Mouse (Mus musculus) gastrocnemius, postnatal 25 days (tissue): ENCODE measurements around the gene F13b. TPM values are rescaled to one million over a fixed set of nuclear protein-coding genes. Genes with fewer than 3 reads are reported as not detected.

ENCODE experiments used
- DNase-seq: peaks from one replicate; pipeline ENCODE4 v3.0.0; 2022
- long read RNA-seq, 2 experiments: library from polyadenylated mRNA; stranded (forward); transcript quantifications; one replicate each; pipeline ENCODE4 v2.0.0; 2021
- total RNA-seq, 2 experiments: library from RNA; stranded (reverse); gene quantifications; 1 replicate in 1 of 2; 2 replicates in 1 of 2; pipeline ENCODE4 v1.2.3; 2021

F13b gene
- not detected for total RNA-seq
- long read RNA-seq, experiment 1 = 0 reads
- long read RNA-seq, experiment 2 = 0 reads

DNA sequence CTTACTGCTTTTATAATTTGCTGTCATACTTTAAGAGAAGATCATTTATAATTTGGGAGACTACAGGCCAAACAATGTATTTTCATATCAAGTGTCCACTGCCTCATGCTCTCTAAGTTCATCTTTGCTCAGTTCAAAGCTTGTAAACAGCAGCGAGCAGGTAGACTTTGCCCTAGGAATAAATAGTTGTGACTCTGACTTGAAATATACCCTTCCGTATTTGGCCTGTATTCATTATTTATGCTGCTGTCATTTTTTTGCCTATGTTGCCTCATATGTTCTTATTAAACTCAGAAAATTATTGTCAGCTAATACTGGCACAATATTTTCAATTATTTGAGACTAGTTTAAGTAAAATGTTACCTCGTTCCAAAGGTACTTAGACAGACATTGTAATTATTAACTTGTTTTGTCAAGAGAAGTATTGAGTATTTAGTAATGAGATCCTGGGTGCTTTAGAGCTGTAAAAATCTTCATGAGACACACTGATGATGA is at the start of gene F13b:
Gene F13b, plus strand, starts transcription at position 445 of the 495 bp plus-strand sequence.
- DNase-seq = no peak

DNA sequence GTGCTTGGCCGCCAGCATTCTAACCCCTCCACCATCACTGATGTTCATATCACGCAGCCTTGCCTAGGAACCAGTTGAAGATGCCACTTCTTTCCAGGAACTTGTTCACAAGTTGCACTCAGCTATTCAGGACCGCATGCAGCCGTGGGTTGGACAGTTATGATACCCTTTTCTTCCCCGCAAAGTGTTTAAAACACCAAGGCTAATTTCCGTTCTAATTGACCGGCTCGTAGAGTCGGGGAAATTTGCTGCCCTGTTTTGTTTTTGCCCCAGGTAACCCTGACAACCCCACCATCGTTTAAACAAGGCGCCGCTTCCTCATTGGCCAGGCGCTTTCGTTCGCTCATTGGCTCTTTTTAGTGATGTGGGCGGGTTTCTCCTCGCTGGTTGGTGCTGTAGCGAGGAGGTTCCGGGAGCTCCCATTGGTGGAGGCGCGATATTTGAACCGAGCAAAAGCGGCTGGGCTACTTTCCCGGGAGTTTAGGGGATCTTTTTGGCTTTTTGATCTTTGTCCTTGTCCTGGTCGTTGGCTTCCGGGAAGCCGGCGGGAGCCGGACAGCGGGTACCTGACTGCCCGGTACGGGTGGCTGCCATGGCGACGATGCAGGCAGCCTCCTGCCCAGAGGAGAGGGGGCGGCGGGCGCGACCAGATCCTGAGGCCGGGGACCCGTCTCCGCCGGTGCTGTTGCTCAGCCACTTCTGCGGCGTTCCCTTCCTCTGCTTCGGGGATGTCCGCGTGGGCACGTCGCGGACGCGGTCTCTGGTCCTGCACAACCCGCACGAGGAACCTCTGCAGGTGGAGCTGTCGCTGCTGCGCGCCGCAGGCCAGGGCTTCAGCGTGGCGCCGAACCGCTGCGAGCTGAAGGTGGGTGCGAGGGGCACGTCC is 46.9 kb upstream of the F13b start, which contains the start of gene Aspm:
Gene Aspm, plus strand, starts transcription at position 433 of the 886 bp plus-strand sequence.
- DNase-seq = peak; percentile 89

DNA sequence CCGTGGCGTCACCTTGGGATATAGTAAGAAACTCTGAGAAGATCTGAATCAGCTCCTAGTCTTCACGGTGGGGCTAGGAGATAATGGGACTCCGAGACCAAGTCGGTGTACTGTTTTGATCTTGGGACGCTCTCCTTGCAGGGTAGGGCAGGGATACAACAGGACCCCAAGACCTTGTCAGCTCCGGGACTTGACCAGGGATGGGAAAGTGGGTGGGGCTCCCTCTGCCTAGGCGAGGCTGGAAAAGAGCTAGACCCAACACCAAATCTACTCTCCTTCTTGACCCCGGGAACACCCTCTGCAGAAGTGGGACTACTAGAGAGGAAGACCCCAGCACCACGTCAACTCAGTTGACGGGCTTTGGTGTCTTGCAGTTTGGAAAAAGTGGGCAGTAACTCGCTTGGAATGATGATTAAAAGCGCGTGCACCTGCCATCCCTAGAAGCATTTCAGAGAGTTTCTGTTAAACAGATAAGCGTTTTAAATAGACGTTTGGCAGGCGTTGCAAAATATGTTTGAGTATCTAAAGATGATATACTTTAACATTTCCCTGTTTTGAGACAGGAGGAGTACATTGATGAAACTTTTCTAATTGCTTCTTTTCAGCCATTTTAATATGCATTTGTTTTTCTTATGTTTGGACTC is 46.2 kb upstream of the F13b start:
- no peak for DNase-seq

DNA sequence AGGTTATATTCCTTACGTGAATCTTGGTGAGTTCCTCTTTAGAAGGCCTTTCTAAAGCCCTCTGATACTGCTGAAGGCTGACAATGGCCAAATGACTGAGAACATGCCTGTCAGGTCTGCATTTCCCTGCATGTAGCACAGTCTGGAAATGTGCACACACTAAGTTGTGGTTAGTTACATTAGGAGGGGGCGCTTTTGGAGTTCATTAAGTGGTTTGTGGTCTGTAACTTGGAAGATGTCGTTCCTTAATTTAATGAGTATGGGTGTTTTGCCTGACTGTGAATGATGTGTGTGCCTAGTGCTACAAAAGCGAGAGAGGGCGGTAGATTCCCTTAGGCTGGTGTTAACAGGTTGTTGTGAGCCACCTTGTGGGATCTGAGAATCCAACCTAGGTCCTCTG is 40.7 kb upstream of the F13b start:
- no peak for DNase-seq

DNA sequence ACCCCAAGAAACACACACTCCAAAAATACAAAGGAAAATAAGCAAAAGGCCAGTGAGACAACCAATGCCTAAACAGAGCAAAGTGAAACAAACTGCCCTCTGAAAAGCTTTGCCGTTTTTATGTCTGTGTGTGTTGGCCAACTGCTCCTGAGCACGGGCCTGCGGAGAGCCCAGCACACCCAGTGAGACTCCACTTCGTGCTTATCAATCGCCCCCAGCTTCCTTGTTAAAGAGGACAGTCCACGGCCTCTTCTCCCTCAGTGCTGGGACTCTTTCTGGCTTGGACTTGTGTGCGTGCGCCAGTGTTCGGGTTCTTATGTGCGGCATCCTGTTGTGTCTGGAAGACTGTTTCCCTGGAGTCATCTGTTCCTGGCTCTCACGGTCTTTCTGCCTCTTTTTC is 35.6 kb upstream of the F13b start:
- no peak for DNase-seq

DNA sequence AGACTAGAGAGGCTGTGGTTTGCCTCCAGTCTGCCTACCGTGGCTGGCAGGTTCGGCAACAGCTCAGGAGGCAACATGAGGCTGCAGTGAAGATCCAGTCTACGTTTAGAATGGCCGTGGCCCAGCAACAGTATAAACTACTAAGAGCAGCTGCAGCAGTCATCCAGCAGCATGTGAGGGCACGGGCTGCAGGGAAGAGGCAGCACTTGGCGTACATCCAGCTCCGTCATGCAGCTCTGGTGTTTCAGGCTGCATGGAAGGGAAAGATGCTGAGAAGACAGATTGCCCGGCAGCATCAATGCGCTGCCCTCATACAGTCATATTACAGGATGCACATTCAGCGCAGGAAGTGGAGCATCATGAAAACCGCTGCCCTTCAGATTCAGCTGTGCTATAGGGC is 22.6 kb upstream of the F13b start:
- no peak for DNase-seq

DNA sequence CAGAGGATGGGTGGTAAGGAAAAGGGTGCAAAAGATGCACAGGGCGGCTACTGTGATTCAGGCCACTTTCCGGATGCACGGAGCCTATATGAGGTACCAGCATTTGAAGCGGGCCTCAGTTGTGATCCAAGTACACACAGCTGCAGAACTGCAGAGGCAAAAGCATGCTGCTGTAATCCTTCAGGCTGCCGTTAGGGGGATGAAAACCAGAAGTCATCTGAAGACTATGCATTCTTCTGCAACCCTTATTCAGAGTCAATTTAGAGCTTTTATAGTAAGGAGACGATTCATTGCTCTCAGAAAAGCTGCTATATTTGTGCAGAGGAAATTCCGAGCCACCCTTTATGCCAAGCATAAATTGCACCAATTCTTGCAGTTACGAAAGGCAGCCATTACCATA is 21.3 kb upstream of the F13b start:
- no peak for DNase-seq

DNA sequence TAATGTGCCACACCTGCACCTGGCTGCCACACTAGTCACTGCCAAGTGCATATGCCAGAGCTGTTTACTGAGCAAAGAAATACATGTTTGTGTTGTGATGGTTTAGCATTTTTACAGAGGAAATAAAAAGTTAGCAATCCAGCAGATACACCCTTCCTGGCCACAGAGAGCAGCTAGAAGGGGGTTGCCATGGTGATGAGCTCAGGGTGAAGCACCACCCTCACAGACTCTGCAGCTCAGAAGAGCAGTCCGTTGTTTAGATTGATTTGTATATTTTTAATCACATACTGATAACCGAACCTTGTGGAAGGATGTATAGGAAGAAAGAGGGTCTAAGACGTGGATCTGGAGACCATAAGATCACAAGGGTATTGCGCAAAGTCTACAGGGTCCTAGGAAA is 20.4 kb upstream of the F13b start:
- no peak for DNase-seq

DNA sequence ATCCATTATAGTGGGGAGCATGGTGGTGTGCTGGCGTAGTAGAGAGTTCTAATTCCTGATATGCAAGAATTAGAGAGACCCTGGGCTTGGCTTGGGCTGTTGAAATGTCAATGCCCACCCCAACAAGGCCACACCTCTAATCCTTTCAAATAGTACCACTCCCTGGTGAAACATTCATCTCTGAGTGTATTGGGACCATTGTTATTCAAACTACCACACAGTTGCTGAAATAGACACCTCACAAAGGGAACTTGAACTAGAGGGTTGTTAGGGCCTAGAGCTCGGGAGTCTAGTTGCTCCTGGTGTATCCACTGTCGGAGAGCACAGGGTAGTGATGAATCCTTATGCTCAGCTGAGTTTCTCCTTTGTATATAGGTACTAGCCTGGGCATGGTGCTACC is 6.9 kb upstream of the F13b start:
- no peak for DNase-seq

DNA sequence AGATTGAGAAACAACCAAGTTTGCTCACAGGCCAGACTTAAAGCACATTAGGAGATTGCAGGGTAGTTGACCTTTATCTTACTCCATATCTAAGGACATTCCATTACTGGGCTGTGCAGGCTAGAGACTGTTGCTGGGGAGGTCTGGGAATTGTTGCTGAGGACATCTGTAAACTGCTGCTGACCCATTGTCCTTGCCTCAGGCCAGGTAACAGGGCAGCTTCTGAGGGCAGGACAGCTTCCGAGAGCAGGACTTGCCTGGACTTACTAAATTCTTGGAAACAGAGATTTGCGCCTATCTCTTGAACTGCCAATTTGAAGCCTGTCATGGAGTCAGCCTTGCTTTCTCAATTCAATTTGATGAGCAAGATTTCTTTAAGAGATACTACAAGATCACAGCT is 6.1 kb upstream of the F13b start:
- no peak for DNase-seq

DNA sequence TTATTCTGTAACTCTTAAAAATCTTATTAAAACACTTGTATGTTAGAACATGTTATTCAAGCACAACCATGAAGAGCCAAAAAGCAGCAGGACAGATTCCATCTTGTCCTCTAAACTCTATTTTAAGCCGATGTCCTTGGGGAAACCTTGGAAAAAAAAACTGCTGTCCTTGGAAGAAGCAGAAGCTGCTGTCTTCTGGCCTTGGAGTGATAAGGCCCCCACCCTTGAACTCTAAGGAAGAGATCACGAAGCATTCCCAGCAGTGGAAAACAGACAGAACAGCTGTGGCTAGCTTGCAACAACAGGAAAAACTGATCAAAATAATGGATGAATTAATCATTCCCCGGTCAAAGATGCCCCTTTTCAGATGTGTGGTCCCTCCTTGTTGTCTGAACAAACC is 5.3 kb upstream of the F13b start:
- DNase-seq = no peak

DNA sequence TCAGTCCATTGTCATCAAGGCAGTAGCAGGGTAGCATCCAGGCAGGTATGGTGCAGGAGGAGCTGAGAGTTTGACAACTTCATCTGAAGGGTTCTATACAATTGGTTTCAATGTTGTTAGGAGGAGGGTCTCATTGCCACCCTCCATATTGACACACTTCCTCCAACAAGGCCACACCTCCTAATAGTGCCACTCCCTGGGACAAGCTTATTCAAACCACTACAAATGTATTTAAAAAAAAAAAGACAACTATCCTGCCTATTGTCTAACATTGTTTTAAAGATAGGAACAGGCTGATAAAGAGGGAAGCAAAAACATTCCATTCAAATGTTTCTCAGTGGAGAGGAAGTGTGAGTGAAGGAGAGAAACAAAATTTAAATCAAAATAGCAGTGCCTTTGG is 1.8 kb upstream of the F13b start:
- no peak for DNase-seq

DNA sequence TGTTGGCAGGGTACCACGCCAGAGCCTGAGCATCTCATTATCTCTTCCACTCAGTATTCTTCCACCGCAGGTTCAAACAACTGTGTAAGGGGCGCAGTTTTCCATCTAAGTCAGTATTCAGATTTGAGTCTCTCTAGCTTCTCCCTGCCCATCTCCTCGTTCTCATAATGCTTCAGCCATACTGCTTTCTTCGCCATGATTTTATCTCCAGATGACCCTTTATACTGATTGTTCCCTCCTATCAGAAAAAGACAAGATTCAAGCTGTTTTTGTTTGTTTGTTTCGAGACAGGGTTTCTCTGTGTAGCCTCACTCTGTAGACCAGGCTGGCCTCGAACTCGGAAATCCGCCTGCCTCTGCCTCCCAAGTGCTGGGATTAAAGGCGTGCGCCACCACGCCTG is 13.1 kb downstream of the F13b start:
- DNase-seq = no peak

DNA sequence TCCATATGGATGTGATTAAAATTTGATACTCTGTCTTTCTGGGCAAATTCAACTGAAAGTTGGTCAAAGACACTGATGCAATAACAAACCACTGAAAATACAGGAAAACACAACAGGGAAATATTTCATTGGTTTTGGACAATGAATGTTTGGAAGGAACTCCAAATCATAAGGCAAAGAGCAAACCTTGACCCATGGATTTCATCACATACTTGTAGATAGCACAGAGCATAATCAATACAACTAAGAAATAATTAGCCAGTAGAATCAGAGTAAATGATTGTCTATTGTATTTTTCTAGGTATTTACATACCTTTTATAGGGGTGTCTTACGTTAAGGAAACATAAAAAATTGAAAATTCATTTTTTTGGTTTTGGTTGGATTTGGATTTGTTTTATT is 47.0 kb downstream of the F13b start:
- no peak for DNase-seq

DNA sequence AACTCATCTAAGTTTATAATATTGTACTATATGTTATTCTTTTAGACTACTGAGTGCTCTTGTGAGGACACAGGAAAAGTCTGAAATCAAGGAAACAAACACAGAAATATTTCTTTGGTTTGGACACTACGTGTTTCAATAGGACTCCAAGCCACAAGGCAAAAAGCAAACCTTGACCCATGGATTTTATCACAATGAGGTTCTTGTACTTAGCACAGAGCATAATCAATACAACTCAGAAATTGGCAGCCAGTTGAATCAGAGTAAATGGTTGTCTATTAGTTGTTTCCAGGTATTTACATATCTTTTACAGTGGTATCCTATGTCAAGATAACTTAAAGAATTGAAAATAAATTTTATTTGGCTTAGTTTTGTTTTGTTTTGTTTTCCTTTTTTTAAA is 49.8 kb downstream of the F13b start:
- DNase-seq = no peak

DNA sequence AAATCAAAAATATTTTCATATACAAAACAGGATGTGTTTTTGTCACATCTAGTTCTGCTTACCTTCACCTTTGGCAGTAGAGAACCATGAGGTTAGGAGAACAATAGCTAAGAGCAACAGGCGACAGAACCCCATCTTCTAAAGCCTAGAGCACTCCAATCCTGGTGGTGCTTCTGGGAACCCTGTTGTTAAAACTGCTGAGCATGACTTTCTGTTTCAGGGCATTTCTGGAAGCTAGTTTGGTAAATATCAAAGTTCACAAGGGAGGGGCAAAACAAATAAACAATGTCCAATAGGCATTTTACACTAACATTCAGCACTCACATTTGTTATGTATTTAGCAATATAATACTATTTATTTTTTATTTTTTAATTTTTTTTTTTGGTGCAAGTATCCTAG is 58.5 kb downstream of the F13b start, which contains the start of gene Cfhr1:
Gene Cfhr1, minus strand, starts transcription at position 249 of the 400 bp plus-strand sequence.
- no peak for DNase-seq

Other genes starting within 250 kb of the F13b start
- not detected for gene Crb1, start 124.6 kb upstream of the F13b start, total RNA-seq
- 10 to 100 TPM; 15.2 to 16.9 TPM for gene Zbtb41, start 79.4 kb upstream of the F13b start, total RNA-seq
- under 1 TPM; 0.41 to 0.51 TPM for gene Aspm, start 46.9 kb upstream of the F13b start, total RNA-seq
- gene Cfhr1, start 58.6 kb downstream of the F13b start, total RNA-seq = not detected